11 mouse cellular contexts compared by ENCODE assay signal in the genomic region with DNA sequence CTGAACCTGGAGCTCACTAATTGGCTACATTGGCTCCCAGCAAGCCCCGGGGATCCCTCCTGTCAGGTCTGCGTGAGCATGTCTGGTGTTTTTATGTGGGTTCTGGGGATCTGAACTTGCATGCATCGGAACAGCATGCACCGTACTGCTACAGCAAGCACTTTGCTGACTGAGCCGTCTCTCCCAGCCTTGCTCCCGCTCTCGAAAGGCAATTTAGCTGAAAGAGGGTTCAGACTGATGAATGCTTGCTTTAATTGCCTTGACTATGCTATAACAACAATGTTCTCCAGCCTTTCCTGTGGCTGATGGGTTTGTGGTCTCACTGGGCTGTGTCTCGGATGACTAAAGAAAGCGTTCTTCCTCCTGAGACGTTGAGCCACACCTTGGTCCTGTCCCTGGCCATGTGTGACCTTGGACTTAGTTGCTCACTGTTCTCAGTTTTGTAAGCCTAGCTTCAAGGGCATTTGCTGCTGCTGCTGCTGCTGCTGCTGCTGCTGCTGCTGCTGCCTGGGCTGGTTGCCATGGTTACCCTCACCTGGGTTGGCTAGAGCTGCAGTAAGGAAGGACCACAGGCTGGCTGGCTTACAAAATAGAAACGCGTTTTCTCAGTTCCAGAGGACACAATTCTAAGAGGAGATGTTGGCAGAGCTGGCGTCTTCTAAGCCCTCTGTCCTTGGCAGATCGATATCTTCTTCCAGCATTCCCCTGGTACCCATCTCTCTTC. TPM values are rescaled to one million over a fixed set of nuclear protein-coding genes. Genes with fewer than 3 reads are reported as not detected.
DNase-seq lines count a peak whose midpoint lies in the region; ATAC-seq and TF ChIP-seq lines count a peak whose summit lies in the region.
"Had no signal": no experiment of that assay in that cellular context is flagged by ENCODE, and none has a peak within 500 bp of the region (broad histone marks: within the 10 kb centered on the region; RNA-seq: fewer than 3 reads in every experiment).

No protein-coding gene starts in this region.

- H3K4me1 ChIP-seq in midbrain, embryonic 14.5 days (ENCODE audit: control insufficient read depth, insufficient read depth, low read length) = peaks cover 13% of the 10 kb centered on the region; the same call in 1 of the 2 replicates
- H3K4me1 ChIP-seq in stomach, postnatal 0 days (replicated peaks; ENCODE audit: control insufficient read depth, insufficient read depth) = no peaks in the 10 kb centered on the region
- H3K4me1 ChIP-seq: liver, embryonic 15.5 days had no signal

- H3K27me3 ChIP-seq in midbrain, embryonic 14.5 days (ENCODE audit: control insufficient read depth, insufficient read depth, low read length) = no peaks in the 10 kb centered on the region
- H3K27me3 ChIP-seq in stomach, postnatal 0 days (ENCODE audit: control insufficient read depth, insufficient read depth, low read length) = no peaks in the 10 kb centered on the region
- H3K27me3 ChIP-seq: liver, embryonic 15.5 days had no signal

- no peak for TF ChIP-seq EP300 in stomach, postnatal 0 days (optimal IDR thresholded peaks at IDR 0.05)

- peak overlapping the region; percentile 31 for H3K4me2 ChIP-seq in midbrain, embryonic 14.5 days (ENCODE audit: low read length)
- no peak overlapping the region for H3K4me2 ChIP-seq in stomach, postnatal 0 days (replicated peaks; ENCODE audit: low read depth)
- H3K4me2 ChIP-seq: liver, embryonic 15.5 days had no signal

- WGBS in midbrain, embryonic 14.5 days = 58% methylated on average over 14 of the region's 14 CpGs
- 66% methylated on average over 14 of the region's 14 CpGs for WGBS in stomach, postnatal 0 days

- no peaks in the 10 kb centered on the region for H3K9me3 ChIP-seq in midbrain, embryonic 14.5 days (ENCODE audit: control insufficient read depth, low read length)
- H3K9me3 ChIP-seq in stomach, postnatal 0 days (ENCODE audit: control insufficient read depth, low read length) = no peaks in the 10 kb centered on the region
- H3K9me3 ChIP-seq: liver, embryonic 15.5 days had no signal

- H3K4me3 ChIP-seq in midbrain, embryonic 14.5 days (replicated peaks; ENCODE audit: low read depth, low read length) = no peak overlapping the region
- no peak overlapping the region for H3K4me3 ChIP-seq in stomach, postnatal 0 days (ENCODE audit: low read depth, low read length)
- H3K4me3 ChIP-seq: liver, embryonic 15.5 days; megakaryocyte, embryonic 14.5 days had no signal

- no peaks in the 10 kb centered on the region for H3K36me3 ChIP-seq in midbrain, embryonic 14.5 days (ENCODE audit: control insufficient read depth, insufficient read depth, low read length)
- H3K36me3 ChIP-seq in stomach, postnatal 0 days (ENCODE audit: control insufficient read depth, insufficient read depth, low read length) = no peaks in the 10 kb centered on the region
- H3K36me3 ChIP-seq: liver, embryonic 15.5 days had no signal

- no peak for TF ChIP-seq CTCF in stomach, postnatal 0 days (IDR thresholded peaks at IDR 0.05; ENCODE audit: low read depth)

- peak overlapping the region; percentile 86 for H3K27ac ChIP-seq in midbrain, embryonic 14.5 days (replicated peaks; ENCODE audit: low read depth, low read length)
- H3K27ac ChIP-seq in stomach, postnatal 0 days (replicated peaks) = no peak overlapping the region
- H3K27ac ChIP-seq: liver, embryonic 15.5 days had no signal

- no peak for ATAC-seq in midbrain, embryonic 14.5 days (ENCODE audit: low FRiP score, low TSS enrichment)
- no peak for ATAC-seq in stomach, postnatal 0 days (ENCODE audit: low FRiP score, low TSS enrichment)

- H3K9ac ChIP-seq in midbrain, embryonic 14.5 days (replicated peaks; ENCODE audit: low read length) = no peak overlapping the region
- H3K9ac ChIP-seq in stomach, postnatal 0 days (ENCODE audit: low read length) = no peak overlapping the region
- H3K9ac ChIP-seq: liver, embryonic 15.5 days had no signal

- peak; percentile 43 for DNase-seq in adrenal gland, postnatal 14 days
- DNase-seq in adrenal gland, postnatal 10 days = no peak
- peak; percentile 59 for DNase-seq in ZHBTc4 (ENCODE audit: low read depth, low spot score)
- peak; percentile 57 for DNase-seq in forelimb bud, embryonic 11.5 days (ENCODE audit: low read depth, low spot score)
- DNase-seq in midbrain, embryonic 14.5 days = peak; percentile 86
- no peak for DNase-seq in stomach, postnatal 0 days (ENCODE audit: low spot score)
- no peak for DNase-seq in cerebellum, adult 8-10 months
- DNase-seq in Muller cell, postnatal 12 days (ENCODE audit: inconsistent ontology term) = no peak
- DNase-seq: B cell, adult 2 months had no signal

RNA-seq across cellular contexts. Expression of a gene that starts 34.4 kb away (rescaled TPM):
- total RNA-seq in adrenal gland, postnatal 14 days (2021) = 1.6 and 3.5 TPM in 2 replicates
- 1 to 10 TPM; 1.7 to 3.7 TPM for total RNA-seq in adrenal gland, postnatal 10 days (2021)
- polyA plus RNA-seq in midbrain, embryonic 14.5 days (2014; fragmentation: Nextera tagmentation; extraction: Ambion mirVana) = 0.46 and 1.2 TPM in 2 replicates
- polyA plus RNA-seq in stomach, postnatal 0 days (2015; fragmentation: Nextera tagmentation; extraction: Ambion mirVana) = 0.57 and 0.63 TPM in 2 replicates
- polyA plus RNA-seq: liver, embryonic 15.5 days had no signal

Comparison
In these comparisons a context has a peak if more than half of its experiments do, and no peak if none do; other contexts are left out.
1. DNase-seq: peak in adrenal gland, postnatal 14 days (single experiment), ZHBTc4 (single experiment), forelimb bud, embryonic 11.5 days (single experiment) and midbrain, embryonic 14.5 days (single experiment); none in adrenal gland, postnatal 10 days (single experiment), stomach, postnatal 0 days (single experiment), cerebellum, adult 8-10 months (single experiment) and Muller cell, postnatal 12 days (single experiment).